Mouse (Mus musculus) forebrain, embryonic 13.5 days (tissue): ENCODE results near the gene Tbata. TPM values are rescaled to one million over a fixed set of nuclear protein-coding genes. Genes with fewer than 3 reads are reported as not detected.

Source experiments
- ATAC-seq: fragments of 200-750 bp; cut with Nextera tagmentation; 2 replicates; pipeline ENCODE4 v1.8.0; 2017
- H3K27ac ChIP-seq: fragments of 300-500 bp; sonication (generic); 2 replicates; pipeline ENCODE4 v1.5.1; 2015; ENCODE audit warnings: inconsistent platforms, mild to moderate bottlenecking, moderate library complexity
- H3K27me3 ChIP-seq: fragments of 300-500 bp; sonication (generic); 2 replicates; pipeline ENCODE4 v1.6.1; 2015; ENCODE audit warnings: mild to moderate bottlenecking, inconsistent platforms
- H3K36me3 ChIP-seq: fragments of 300-500 bp; sonication (generic); 2 replicates; pipeline ENCODE4 v1.6.1; 2015; ENCODE audit warnings: mild to moderate bottlenecking, inconsistent platforms; ENCODE audit not compliant: poor library complexity, severe bottlenecking
- H3K4me1 ChIP-seq: fragments of 300-500 bp; sonication (generic); 2 replicates; pipeline ENCODE4 v1.6.1; 2015; ENCODE audit warnings: inconsistent platforms
- H3K4me2 ChIP-seq: fragments of 300-500 bp; sonication (generic); 2 replicates; pipeline ENCODE4 v1.6.1; 2015; ENCODE audit warnings: inconsistent platforms, mild to moderate bottlenecking, moderate library complexity
- H3K4me3 ChIP-seq: fragments of 300-500 bp; sonication (generic); 2 replicates; pipeline ENCODE4 v1.5.1; 2015; ENCODE audit warnings: mild to moderate bottlenecking, inconsistent platforms
- H3K9ac ChIP-seq: fragments of 300-500 bp; sonication (generic); 2 replicates; pipeline ENCODE4 v1.6.1; 2015; ENCODE audit warnings: mild to moderate bottlenecking, inconsistent platforms
- H3K9me3 ChIP-seq: fragments of 300-500 bp; sonication (generic); replicated peaks from 2 replicates; pipeline ENCODE4 v1.6.1; 2016; ENCODE audit warnings: inconsistent platforms
- WGBS: fragments of 180-500 bp; shearing (Covaris S2); methylation state at CpG from one replicate; pipeline ENCODE4 v1.1.7; 2015; 5-methylcytosine and 5-hydroxymethylcytosine counted together
- polyA plus RNA-seq: library from polyadenylated mRNA; unstranded; fragments of >200 nt; fragmentation: Nextera tagmentation; extraction: Ambion mirVana; gene quantifications from 2 replicates; pipeline ENCODE4 v1.2.1, GENCODE M21; 2015

Tbata gene
- polyA plus RNA-seq, 1 experiment from 2014 or later: 0.85 TPM

DNA sequence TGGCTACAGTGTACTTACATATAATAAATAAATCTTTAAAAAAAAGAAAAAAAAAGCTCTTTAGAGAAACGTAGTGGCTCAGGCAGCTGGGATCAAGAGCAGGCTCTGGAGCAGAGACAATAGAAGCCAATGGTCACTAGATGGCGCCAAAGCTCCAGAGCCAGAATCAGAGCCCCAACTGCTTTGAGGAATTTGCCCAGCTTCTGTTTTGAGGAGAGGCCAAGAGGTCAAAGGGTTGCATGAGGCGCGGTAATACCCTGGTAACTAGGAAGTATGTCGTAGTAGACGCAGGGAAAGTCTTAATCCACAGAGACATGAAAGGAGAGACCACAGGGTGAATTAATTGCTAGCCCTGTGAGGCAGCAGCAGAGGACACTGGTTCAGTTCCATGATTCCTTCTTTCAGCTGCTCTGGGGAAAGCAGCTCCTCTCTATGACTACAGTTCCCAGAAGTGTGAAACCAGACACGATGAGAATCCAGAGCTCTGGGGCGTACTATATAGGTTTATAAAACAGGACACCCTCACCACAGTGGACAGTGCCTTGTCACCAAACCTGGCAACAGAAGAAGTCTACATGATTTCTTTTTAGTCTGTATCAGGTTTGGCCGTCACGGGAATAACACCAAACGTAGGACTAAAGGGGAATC lies 27.9 kb downstream of the Tbata start:
- 23% methylated on average over 11 of the region's 11 CpGs for WGBS

GRCm38 (mm10) chr10:61200232-61200820 lies 28.6 kb downstream of the Tbata start:
- H3K27me3 ChIP-seq: no peaks in the 10 kb centered on the region
- no peak for ATAC-seq
- WGBS: 76% methylated on average over 7 of the region's 7 CpGs

More for the DNA sequence above, 27.9 kb downstream of the Tbata start:
- H3K36me3 ChIP-seq: no peaks in the 10 kb centered on the region
- H3K27me3 ChIP-seq: no peaks in the 10 kb centered on the region
- H3K9me3 ChIP-seq: no peaks in the 10 kb centered on the region
- no peak overlapping the region for H3K9ac ChIP-seq
- no peak overlapping the region for H3K27ac ChIP-seq
- no peak overlapping the region for H3K4me3 ChIP-seq
- H3K4me1 ChIP-seq: no peaks in the 10 kb centered on the region
- ATAC-seq: peak; percentile 53
- no peak overlapping the region for H3K4me2 ChIP-seq

DNA sequence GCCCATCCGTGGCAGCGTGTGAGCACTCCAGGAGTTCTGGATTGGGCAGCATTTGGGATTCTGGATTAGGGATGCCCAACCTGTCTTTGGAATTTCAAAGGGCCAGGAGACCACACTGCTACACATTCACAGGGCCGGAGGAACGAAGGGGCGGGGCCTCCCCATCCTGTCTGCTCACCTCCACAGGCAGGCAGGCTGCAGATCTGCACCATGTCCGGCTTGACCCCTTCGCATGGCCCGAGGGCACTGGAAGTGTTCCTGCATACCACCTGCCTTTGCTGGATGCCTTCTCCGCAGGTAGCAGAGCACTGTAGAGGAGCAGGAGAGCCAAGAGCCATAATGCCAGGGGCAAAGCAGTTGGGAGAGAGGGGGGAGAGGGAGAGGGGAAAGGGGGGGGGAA lies 29.2 kb downstream of the Tbata start:
- WGBS: 39% methylated on average over 9 of the region's 9 CpGs

More at GRCm38 (mm10) chr10:61200232-61200820, 28.6 kb downstream of the Tbata start:
- H3K4me1 ChIP-seq: no peaks in the 10 kb centered on the region
- no peak overlapping the region for H3K27ac ChIP-seq
- H3K4me2 ChIP-seq: no peak overlapping the region
- no peak overlapping the region for H3K4me3 ChIP-seq
- no peaks in the 10 kb centered on the region for H3K36me3 ChIP-seq
- H3K9me3 ChIP-seq: no peaks in the 10 kb centered on the region
- H3K9ac ChIP-seq: no peak overlapping the region

DNA sequence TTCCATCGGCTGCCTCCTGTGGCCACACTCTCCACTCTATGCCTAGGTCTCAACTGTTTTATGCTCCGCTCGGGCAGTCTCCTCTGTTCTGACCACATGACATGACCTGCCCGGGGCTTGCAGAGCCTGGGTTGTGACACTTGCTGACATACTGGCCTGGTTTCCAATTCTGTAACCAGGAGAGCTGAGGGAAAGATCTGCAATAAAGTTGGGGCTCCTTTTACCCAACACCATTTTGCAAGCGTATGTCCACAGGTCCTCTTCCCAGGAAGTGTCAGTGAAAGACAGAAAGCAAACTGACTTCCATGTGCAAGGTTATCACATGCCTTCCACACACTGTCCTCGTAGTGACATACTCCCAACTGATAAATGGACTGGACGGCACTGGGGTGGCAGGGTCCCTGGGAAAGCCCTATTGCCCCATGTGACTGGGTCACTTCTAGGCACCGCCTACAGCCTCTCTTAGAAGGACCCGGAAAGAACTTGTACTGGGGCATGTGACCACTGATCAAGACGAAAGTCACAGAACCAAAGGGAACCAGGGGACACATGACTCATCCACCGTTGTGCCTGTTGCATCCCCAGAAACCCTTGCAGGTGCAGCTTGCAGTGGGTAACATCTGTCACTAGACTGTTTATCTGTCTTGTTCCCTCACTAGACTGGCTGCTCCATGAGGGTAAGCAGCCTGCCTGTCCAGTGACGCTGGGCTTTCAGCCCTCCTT lies 30.0 kb downstream of the Tbata start:
- H3K27me3 ChIP-seq: no peaks in the 10 kb centered on the region
- no peaks in the 10 kb centered on the region for H3K36me3 ChIP-seq
- no peak overlapping the region for H3K4me3 ChIP-seq
- H3K9me3 ChIP-seq: no peaks in the 10 kb centered on the region
- no peak overlapping the region for H3K9ac ChIP-seq
- H3K4me2 ChIP-seq: no peak overlapping the region
- no peaks in the 10 kb centered on the region for H3K4me1 ChIP-seq
- H3K27ac ChIP-seq: no peak overlapping the region
- ATAC-seq: no peak
- 84% methylated on average over 12 of the region's 12 CpGs for WGBS

More for the DNA sequence above, 29.2 kb downstream of the Tbata start:
- H3K4me1 ChIP-seq: no peaks in the 10 kb centered on the region
- H3K4me3 ChIP-seq: no peak overlapping the region
- no peaks in the 10 kb centered on the region for H3K36me3 ChIP-seq
- H3K4me2 ChIP-seq: no peak overlapping the region
- ATAC-seq: no peak
- H3K27ac ChIP-seq: no peak overlapping the region
- no peak overlapping the region for H3K9ac ChIP-seq
- H3K9me3 ChIP-seq: no peaks in the 10 kb centered on the region
- no peaks in the 10 kb centered on the region for H3K27me3 ChIP-seq

DNA sequence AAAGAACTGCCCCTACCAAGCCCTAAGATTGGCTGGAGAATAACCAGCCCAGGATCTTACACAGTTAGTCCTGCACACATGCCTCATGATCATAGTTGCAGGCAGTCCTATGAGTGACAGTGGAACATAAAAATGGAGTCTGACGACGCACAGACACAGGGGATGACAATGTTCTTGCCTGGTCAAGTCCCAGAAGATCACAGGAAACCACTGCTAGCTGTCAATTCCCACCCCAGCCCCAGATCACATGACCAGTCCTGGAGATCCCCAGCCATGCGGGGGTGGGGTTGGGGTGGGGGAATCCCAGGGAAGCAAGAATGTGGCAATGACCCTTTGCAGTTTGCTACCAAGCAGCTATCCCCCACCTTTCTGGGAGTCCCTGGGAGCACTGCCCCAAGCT lies 32.2 kb downstream of the Tbata start:
- Histone ChIP-seq H3K4me3 (no peak overlapping the region), H3K9ac (no peak overlapping the region), H3K4me1 (no peaks in the 10 kb centered on the region), H3K9me3 (no peaks in the 10 kb centered on the region), H3K27me3 (no peaks in the 10 kb centered on the region), H3K4me2 (no peak overlapping the region), H3K36me3 (no peaks in the 10 kb centered on the region), H3K27ac (no peak overlapping the region)
- WGBS: 69% methylated on average over 3 of the region's 3 CpGs
- no peak for ATAC-seq

GRCm38 (mm10) chr10:61208114-61208684 lies 36.4 kb downstream of the Tbata start:
- H3K36me3 ChIP-seq: no peaks in the 10 kb centered on the region
- no peak overlapping the region for H3K9ac ChIP-seq
- H3K4me3 ChIP-seq: no peak overlapping the region
- no peaks in the 10 kb centered on the region for H3K4me1 ChIP-seq
- H3K4me2 ChIP-seq: no peak overlapping the region
- no peaks in the 10 kb centered on the region for H3K9me3 ChIP-seq
- no peak overlapping the region for H3K27ac ChIP-seq
- H3K27me3 ChIP-seq: no peaks in the 10 kb centered on the region; the same call in 1 of the 2 replicates
- no peak for ATAC-seq
- WGBS: 89% methylated on average over 9 of the region's 9 CpGs

- Histone ChIP-seq H3K36me3 (no peaks in the 10 kb centered on the region), H3K27me3 (no peaks in the 10 kb centered on the region; the same call in 1 of the 2 replicates), H3K27ac (no peak overlapping the region), H3K4me2 (no peak overlapping the region), H3K4me1 (no peaks in the 10 kb centered on the region), H3K4me3 (no peak overlapping the region), H3K9ac (no peak overlapping the region), H3K9me3 (peaks cover 5% of the 10 kb centered on the region; the same call in 1 of the 2 replicates)
- WGBS: 83% methylated on average over 4 of the region's 4 CpGs
- no peak for ATAC-seq
Observed at GRCm38 (mm10) chr10:61211105-61211504, 39.4 kb downstream of the Tbata start.

DNA sequence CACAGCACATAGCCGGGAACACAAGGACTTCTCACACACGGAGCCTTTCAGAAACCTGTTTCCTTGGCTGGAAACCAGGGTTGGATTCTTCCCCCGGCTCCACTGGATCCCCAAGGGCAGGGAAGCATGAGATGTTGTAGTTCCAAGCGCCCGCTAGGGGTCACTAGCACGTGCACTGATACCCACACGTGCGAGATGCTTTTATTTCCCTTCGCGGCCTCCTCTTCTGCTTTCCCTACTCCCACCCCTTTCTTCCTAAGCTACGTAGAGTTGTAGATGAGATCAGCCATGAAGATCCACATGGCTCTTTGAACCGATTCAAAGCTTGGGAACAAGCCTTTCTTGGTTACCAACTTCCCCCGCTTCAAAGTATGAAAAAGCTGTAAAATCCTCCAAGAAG lies 40.0 kb downstream of the Tbata start:
- Histone ChIP-seq H3K27ac (no peak overlapping the region), H3K27me3 (no peaks in the 10 kb centered on the region; the same call in 1 of the 2 replicates), H3K4me1 (no peaks in the 10 kb centered on the region), H3K4me2 (no peak overlapping the region), H3K4me3 (no peak overlapping the region), H3K9me3 (peaks cover 5% of the 10 kb centered on the region; the same call in 1 of the 2 replicates), H3K36me3 (no peaks in the 10 kb centered on the region), H3K9ac (no peak overlapping the region)
- peak; percentile 45; the same call in 1 of the 2 replicates for ATAC-seq
- WGBS: 8% methylated on average over 13 of the region's 13 CpGs

- ATAC-seq: no peak
- Histone ChIP-seq H3K4me3 (no peak overlapping the region), H3K4me1 (no peaks in the 10 kb centered on the region), H3K9me3 (peaks cover 5% of the 10 kb centered on the region; the same call in 1 of the 2 replicates), H3K27ac (no peak overlapping the region), H3K36me3 (no peaks in the 10 kb centered on the region), H3K27me3 (no peaks in the 10 kb centered on the region; the same call in 1 of the 2 replicates), H3K4me2 (no peak overlapping the region), H3K9ac (no peak overlapping the region)
- WGBS: 11% methylated on average over 11 of the region's 11 CpGs
Observed at GRCm38 (mm10) chr10:61212817-61213216, 41.1 kb downstream of the Tbata start.

- H3K9me3 ChIP-seq: peaks cover 9% of the 10 kb centered on the region; the same call in 1 of the 2 replicates
- H3K4me2 ChIP-seq: no peak overlapping the region
- H3K4me3 ChIP-seq: no peak overlapping the region
- no peak for ATAC-seq
- 95% methylated on average over 5 of the region's 6 CpGs for WGBS
- H3K9ac ChIP-seq: no peak overlapping the region
- no peaks in the 10 kb centered on the region; the same call in 1 of the 2 replicates for H3K27me3 ChIP-seq
- H3K4me1 ChIP-seq: no peaks in the 10 kb centered on the region
- H3K36me3 ChIP-seq: no peaks in the 10 kb centered on the region
- no peak overlapping the region for H3K27ac ChIP-seq
Observed at GRCm38 (mm10) chr10:61215658-61216057, 43.9 kb downstream of the Tbata start.

- WGBS: 92% methylated on average over 4 of the region's 4 CpGs
- H3K36me3 ChIP-seq: no peaks in the 10 kb centered on the region
- no peaks in the 10 kb centered on the region for H3K4me1 ChIP-seq
- no peak overlapping the region for H3K4me2 ChIP-seq
- peaks cover 9% of the 10 kb centered on the region; the same call in 1 of the 2 replicates for H3K9me3 ChIP-seq
- H3K27me3 ChIP-seq: no peaks in the 10 kb centered on the region; the same call in 1 of the 2 replicates
- H3K9ac ChIP-seq: no peak overlapping the region
- no peak overlapping the region for H3K27ac ChIP-seq
- no peak overlapping the region for H3K4me3 ChIP-seq
- no peak for ATAC-seq
Observed at GRCm38 (mm10) chr10:61216163-61216562, 44.4 kb downstream of the Tbata start.

DNA sequence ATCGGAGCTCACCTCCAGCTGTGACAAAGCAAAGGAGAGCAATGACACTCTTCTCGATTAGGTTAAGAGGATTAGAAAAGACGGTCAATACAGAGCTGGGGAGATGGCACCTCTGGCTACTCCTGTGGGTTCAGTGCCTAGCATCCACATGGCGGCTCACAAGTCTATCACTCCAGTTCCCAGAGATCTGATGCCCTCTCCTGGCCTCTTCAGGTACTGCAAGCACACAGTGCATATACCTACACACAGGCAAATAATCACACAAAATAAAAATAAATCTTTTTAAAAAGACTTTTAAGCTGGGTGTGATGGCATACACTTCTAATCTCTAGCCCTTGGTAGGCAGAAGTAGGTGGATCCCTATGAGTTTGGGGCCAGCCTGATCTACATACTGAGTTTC lies 47.6 kb downstream of the Tbata start:
- H3K4me3 ChIP-seq: no peak overlapping the region
- no peak for ATAC-seq
- H3K4me1 ChIP-seq: no peaks in the 10 kb centered on the region
- no peak overlapping the region for H3K4me2 ChIP-seq
- H3K27ac ChIP-seq: no peak overlapping the region
- WGBS: 90% methylated on average over 4 of the region's 4 CpGs
- no peak overlapping the region for H3K9ac ChIP-seq
- no peaks in the 10 kb centered on the region for H3K27me3 ChIP-seq
- no peaks in the 10 kb centered on the region for H3K36me3 ChIP-seq
- peaks cover 9% of the 10 kb centered on the region; the same call in 1 of the 2 replicates for H3K9me3 ChIP-seq
